Mouse (Mus musculus): ENCODE data around the gene Brd4. TPM values are rescaled to one million over a fixed set of nuclear protein-coding genes. Genes with fewer than 3 reads are reported as not detected.

The Brd4 gene
- polyA plus RNA-seq, 1 experiment from 2014 or later = 91.5 TPM

DNA sequence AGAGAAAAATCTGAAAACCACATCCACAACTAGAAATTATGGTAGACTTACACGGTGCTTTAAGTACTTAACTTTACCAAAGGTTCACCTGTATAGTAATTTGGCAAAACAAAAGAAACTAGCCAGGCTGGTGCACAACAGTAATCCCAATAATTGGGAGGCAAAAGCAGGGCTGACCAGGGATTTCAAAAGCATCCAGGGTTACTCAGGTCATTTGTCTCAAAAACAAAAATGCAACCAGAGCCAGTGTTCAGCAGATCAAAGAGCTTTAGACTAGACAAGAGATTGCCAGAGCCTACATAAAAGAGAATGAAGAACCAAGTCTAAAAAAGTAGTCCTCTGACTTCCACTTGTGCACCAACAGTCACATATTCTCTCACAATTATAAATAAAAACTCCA, 7.3 kb downstream of the Brd4 start:
- H3K9me3 ChIP-seq = no peaks in the 10 kb centered on the region
- ATAC-seq (ENCODE audit: low FRiP score, low read depth) = no peak
- H3K4me2 ChIP-seq = no peak overlapping the region
- H3K9ac ChIP-seq = no peak overlapping the region
- H3K36me3 ChIP-seq = no peaks in the 10 kb centered on the region
- H3K4me1 ChIP-seq (replicated peaks) = peaks cover 17% of the 10 kb centered on the region
- 93% methylated on average over 1 of the region's 1 CpGs for WGBS
- H3K4me3 ChIP-seq = no peak overlapping the region
- no peak overlapping the region for H3K27ac ChIP-seq (replicated peaks)
- no peaks in the 10 kb centered on the region for H3K27me3 ChIP-seq

DNA sequence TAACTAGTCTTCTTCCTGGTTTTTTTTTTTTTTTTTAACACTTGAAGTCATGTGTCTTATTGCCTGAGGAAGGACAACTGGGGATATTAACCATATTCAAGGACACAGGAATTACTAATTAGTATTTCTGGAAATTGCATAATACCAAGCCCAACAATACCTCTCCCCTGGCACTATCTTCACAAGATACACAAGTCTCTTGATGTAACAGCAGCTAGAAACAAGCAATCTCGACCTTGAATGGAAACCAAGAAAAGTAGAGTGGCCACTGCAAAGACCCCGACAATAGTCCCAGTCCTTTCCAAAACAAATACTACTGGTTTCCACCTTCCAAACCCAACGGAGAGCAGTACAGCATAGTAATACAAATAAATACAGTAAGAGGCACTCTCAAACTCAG, 9.0 kb downstream of the Brd4 start:
- H3K4me3 ChIP-seq = no peak overlapping the region
- H3K4me1 ChIP-seq (replicated peaks) = peaks cover 8% of the 10 kb centered on the region; the same call in 1 of the 2 replicates
- H3K9ac ChIP-seq = no peak overlapping the region
- H3K4me2 ChIP-seq = no peak overlapping the region
- 81% methylated on average over 3 of the region's 3 CpGs for WGBS
- H3K27ac ChIP-seq (replicated peaks) = no peak overlapping the region
- no peak for ATAC-seq (ENCODE audit: low FRiP score, low read depth)
- H3K9me3 ChIP-seq = no peaks in the 10 kb centered on the region
- no peaks in the 10 kb centered on the region for H3K36me3 ChIP-seq
- H3K27me3 ChIP-seq = no peaks in the 10 kb centered on the region

DNA sequence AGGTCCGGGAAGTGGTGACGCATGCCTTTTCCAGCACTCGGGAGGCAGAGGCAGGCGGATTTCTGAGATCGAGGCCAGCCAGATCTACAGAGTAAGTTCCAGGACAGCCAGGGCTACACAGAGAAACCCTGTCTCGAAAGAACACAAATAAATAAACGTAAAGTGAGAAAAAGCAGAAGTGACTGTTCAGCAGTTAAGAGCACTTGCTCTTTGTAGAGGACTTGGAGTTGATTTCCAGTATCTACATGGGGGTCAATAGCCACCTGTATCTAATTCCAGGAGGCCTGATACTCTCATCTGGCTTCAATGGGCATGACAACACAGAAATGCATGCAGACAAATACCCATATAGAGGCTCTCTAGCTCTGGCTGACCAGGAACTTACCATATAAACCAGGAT, 15.4 kb downstream of the Brd4 start:
- Histone ChIP-seq H3K9ac (no peak overlapping the region), H3K9me3 (no peaks in the 10 kb centered on the region), H3K4me3 (no peak overlapping the region), H3K4me2 (no peak overlapping the region), H3K36me3 (no peaks in the 10 kb centered on the region), H3K27me3 (no peaks in the 10 kb centered on the region), H3K27ac (replicated peaks) (no peak overlapping the region), H3K4me1 (replicated peaks) (peaks cover 18% of the 10 kb centered on the region)
- ATAC-seq (ENCODE audit: low FRiP score, low read depth) = no peak
- 93% methylated on average over 7 of the region's 7 CpGs for WGBS

DNA sequence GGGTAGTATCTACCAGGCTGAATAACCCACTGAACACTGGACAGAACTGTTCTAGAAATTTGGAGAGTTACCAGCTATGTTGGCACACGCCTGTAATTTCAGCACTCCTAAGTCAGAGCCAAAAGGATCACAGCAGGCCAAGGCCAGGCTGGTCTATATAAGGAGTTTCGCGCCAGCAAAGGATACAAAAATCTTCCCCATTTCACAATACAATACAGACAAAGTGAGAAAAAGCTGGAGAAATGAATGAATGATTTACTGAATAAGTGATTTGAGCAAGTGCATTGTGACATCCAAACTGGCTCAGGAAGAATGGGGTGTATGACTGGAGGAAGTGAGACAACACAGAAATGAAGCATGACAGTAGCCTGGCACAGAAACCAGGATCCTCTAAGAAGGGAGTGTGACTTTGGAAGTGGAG, 16.0 kb downstream of the Brd4 start:
- no peak for ATAC-seq (ENCODE audit: low FRiP score, low read depth)
- Histone ChIP-seq H3K36me3 (no peaks in the 10 kb centered on the region), H3K9ac (no peak overlapping the region), H3K27ac (replicated peaks) (no peak overlapping the region), H3K4me2 (no peak overlapping the region), H3K9me3 (no peaks in the 10 kb centered on the region), H3K4me1 (replicated peaks) (peaks cover 23% of the 10 kb centered on the region), H3K27me3 (no peaks in the 10 kb centered on the region), H3K4me3 (no peak overlapping the region)
- WGBS = 73% methylated on average over 3 of the region's 3 CpGs

GRCm38 (mm10) chr17:32268096-32268495, 16.4 kb downstream of the Brd4 start:
- Histone ChIP-seq H3K9me3 (no peaks in the 10 kb centered on the region), H3K36me3 (no peaks in the 10 kb centered on the region), H3K9ac (no peak overlapping the region), H3K27me3 (no peaks in the 10 kb centered on the region), H3K4me2 (no peak overlapping the region), H3K27ac (replicated peaks) (no peak overlapping the region), H3K4me3 (no peak overlapping the region), H3K4me1 (replicated peaks) (peaks cover 24% of the 10 kb centered on the region)
- WGBS = 48% methylated on average over 2 of the region's 2 CpGs
- no peak for ATAC-seq (ENCODE audit: low FRiP score, low read depth)

GRCm38 (mm10) chr17:32267617-32268016, 16.9 kb downstream of the Brd4 start:
- H3K4me1 ChIP-seq (replicated peaks) = peaks cover 28% of the 10 kb centered on the region
- 90% methylated on average over 1 of the region's 1 CpGs for WGBS
- H3K27ac ChIP-seq (replicated peaks) = no peak overlapping the region

DNA sequence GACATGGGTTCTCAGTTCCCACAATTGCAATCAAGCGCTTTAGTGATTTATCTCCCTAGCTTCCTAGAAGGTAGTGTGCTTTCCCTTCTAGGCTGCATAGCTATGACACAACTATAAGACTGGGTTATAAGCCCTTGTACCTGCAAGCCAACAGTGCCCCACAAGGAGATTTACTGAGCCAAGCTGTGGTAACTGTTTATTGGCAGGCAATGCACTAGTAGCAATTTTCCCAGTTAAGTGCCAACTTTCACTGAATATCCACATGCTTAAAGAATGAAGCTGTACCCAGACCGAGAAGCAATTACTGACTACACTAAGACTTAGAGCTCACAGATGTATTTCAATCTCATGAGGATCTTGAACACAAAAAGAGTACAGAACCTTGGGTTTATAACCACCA, 20.9 kb downstream of the Brd4 start:
- H3K36me3 ChIP-seq = no peaks in the 10 kb centered on the region
- no peak overlapping the region for H3K27ac ChIP-seq (replicated peaks)
- WGBS = 82% methylated on average over 2 of the region's 2 CpGs
- no peak for ATAC-seq (ENCODE audit: low FRiP score, low read depth)
- no peak overlapping the region for H3K4me3 ChIP-seq
- H3K9ac ChIP-seq = no peak overlapping the region
- H3K4me2 ChIP-seq = no peak overlapping the region
- no peaks in the 10 kb centered on the region for H3K27me3 ChIP-seq
- peaks cover 20% of the 10 kb centered on the region for H3K4me1 ChIP-seq (replicated peaks)
- no peaks in the 10 kb centered on the region for H3K9me3 ChIP-seq

More at GRCm38 (mm10) chr17:32267617-32268016, 16.9 kb downstream of the Brd4 start:
- ATAC-seq (ENCODE audit: low FRiP score, low read depth) = no peak
- Histone ChIP-seq H3K36me3 (no peaks in the 10 kb centered on the region), H3K9ac (no peak overlapping the region), H3K27me3 (no peaks in the 10 kb centered on the region), H3K4me3 (no peak overlapping the region), H3K9me3 (no peaks in the 10 kb centered on the region), H3K4me2 (no peak overlapping the region)

DNA sequence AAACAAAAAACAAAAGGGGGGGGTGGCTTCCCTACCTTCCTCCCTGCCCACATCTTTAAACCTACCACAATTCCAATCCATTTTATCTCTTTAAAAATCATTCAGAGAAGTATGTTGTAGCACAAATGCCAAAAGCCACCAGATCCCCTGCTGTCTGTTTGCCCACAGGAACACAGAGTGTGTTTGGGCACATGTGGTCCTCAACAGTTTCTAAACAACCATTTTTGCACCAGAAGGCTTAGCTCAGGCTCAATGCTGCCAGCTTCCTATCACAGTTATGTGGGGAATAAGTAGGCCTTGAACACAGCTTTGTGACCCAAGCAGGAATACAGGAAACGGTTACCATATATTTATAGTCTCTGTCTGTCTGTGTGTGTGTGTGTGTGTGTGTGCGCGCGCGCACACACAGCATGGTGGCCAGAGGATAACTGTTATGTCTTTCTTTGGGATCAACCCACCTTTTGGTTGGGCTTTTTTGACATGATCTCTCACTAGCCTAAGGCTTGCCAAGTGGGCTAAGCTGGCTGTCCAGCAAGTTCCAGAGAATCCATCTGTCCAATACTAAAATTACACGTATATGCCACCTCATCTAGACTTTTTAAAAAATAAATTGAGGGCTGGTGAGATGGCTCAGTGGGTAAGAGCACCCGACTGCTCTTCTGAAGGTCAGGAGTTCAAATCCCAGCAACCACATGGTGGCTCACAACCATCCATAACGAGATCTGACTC, 21.5 kb downstream of the Brd4 start:
- no peak; the same call in 1 of the 2 replicates for ATAC-seq (ENCODE audit: low FRiP score, low read depth)
- Histone ChIP-seq H3K27ac (replicated peaks) (no peak overlapping the region), H3K4me1 (replicated peaks) (peaks cover 16% of the 10 kb centered on the region), H3K9me3 (no peaks in the 10 kb centered on the region), H3K36me3 (no peaks in the 10 kb centered on the region), H3K27me3 (no peaks in the 10 kb centered on the region), H3K9ac (no peak overlapping the region), H3K4me3 (no peak overlapping the region), H3K4me2 (no peak overlapping the region)
- WGBS = 91% methylated on average over 8 of the region's 8 CpGs

GRCm38 (mm10) chr17:32258869-32259268, 25.7 kb downstream of the Brd4 start:
- 100% methylated on average over 2 of the region's 2 CpGs for WGBS
- ATAC-seq (ENCODE audit: low FRiP score, low read depth) = no peak
- no peak overlapping the region for H3K4me2 ChIP-seq

DNA sequence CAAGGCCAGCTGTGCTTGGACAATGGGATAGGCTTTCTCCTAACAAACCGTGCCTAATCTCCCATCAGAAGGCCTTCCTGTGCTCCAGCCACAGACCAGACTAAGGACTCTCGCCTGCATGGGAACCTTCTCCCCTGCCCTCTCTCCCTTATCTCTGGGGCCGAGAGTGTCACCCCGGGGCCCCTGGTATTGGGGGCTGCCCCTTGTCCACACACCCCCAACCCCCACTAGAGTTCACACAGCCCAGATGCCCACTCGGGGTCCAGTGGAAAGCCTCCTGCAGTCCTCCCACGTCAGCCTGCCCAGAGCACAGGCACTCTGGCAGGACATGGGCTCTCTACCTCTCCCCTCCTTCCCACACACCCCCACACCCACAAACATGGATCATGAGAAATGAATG, 26.6 kb downstream of the Brd4 start:
- no peak overlapping the region for H3K27ac ChIP-seq (replicated peaks)
- no peak overlapping the region for H3K4me2 ChIP-seq
- H3K4me1 ChIP-seq (replicated peaks) = peaks cover 7% of the 10 kb centered on the region
- H3K27me3 ChIP-seq = no peaks in the 10 kb centered on the region
- no peaks in the 10 kb centered on the region for H3K9me3 ChIP-seq
- H3K36me3 ChIP-seq = no peaks in the 10 kb centered on the region
- WGBS = 53% methylated on average over 6 of the region's 6 CpGs
- no peak overlapping the region for H3K4me3 ChIP-seq
- peak; percentile 46; the same call in 1 of the 2 replicates for ATAC-seq (ENCODE audit: low FRiP score, low read depth)
- no peak overlapping the region for H3K9ac ChIP-seq

More at GRCm38 (mm10) chr17:32258869-32259268, 25.7 kb downstream of the Brd4 start:
- Histone ChIP-seq H3K27me3 (no peaks in the 10 kb centered on the region), H3K27ac (replicated peaks) (no peak overlapping the region), H3K9me3 (no peaks in the 10 kb centered on the region), H3K4me1 (replicated peaks) (peaks cover 13% of the 10 kb centered on the region), H3K9ac (no peak overlapping the region), H3K36me3 (no peaks in the 10 kb centered on the region), H3K4me3 (no peak overlapping the region)

DNA sequence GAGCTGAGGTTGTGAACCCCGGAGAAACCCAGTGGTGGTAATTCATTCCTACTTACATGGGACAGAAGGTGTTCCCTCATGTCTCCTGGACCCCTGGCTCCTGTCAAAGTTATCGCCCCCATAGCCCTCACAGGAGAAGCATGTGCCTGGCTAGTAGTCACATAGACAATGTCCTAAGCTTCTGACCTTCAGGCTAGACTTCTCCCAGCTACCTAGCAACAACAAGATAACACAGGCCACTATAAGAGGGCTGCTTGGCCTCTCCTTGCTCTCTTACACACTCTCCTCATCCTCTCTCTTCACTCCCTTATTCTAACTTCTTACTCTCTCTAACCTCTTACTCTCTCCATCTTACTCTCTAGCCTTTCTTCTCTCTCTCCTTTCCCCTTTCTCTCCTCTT, 27.1 kb downstream of the Brd4 start:
- H3K9ac ChIP-seq = no peak overlapping the region
- no peaks in the 10 kb centered on the region for H3K27me3 ChIP-seq
- 93% methylated on average over 2 of the region's 2 CpGs for WGBS
- H3K4me2 ChIP-seq = no peak overlapping the region
- H3K4me3 ChIP-seq = no peak overlapping the region
- no peak overlapping the region for H3K27ac ChIP-seq (replicated peaks)
- no peaks in the 10 kb centered on the region for H3K9me3 ChIP-seq
- H3K4me1 ChIP-seq (replicated peaks) = peaks cover 5% of the 10 kb centered on the region; the same call in 1 of the 2 replicates
- no peak for ATAC-seq (ENCODE audit: low FRiP score, low read depth)
- no peaks in the 10 kb centered on the region for H3K36me3 ChIP-seq

DNA sequence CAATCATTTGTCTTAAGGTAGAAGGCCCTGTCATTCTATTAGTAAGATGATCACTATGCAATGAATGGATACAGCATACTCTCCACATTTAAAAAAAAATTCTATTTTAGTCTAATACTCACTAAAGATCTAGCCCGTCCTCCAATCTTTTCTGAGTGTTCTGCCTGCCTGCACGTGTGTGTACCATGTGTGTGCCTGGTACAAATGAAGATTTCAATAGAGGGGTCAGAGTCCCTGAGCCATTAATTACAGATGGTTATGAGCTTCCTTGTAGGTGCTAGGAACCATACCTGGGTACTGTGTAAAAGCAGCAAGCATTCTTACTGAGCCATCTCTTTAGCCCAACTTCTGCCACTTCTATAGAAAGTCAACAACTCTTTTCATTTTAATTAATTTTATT, 27.6 kb downstream of the Brd4 start:
- 87% methylated on average over 2 of the region's 2 CpGs for whole genome bisulfite sequencing
- no peak for ATAC-seq (ENCODE audit: low FRiP score, low read depth)
- no peaks in the 10 kb centered on the region for H3K27me3 ChIP-seq
- no peak overlapping the region for H3K4me2 ChIP-seq
- H3K9me3 ChIP-seq = no peaks in the 10 kb centered on the region
- no peaks in the 10 kb centered on the region for H3K36me3 ChIP-seq
- H3K4me1 ChIP-seq (replicated peaks) = peaks cover 5% of the 10 kb centered on the region; the same call in 1 of the 2 replicates
- H3K27ac ChIP-seq (replicated peaks) = no peak overlapping the region
- H3K4me3 ChIP-seq = no peak overlapping the region
- no peak overlapping the region for H3K9ac ChIP-seq

- Histone ChIP-seq H3K27ac (replicated peaks) (no peak overlapping the region), H3K4me2 (no peak overlapping the region), H3K36me3 (no peaks in the 10 kb centered on the region), H3K4me1 (replicated peaks) (peaks cover 4% of the 10 kb centered on the region; the same call in 1 of the 2 replicates), H3K27me3 (no peaks in the 10 kb centered on the region), H3K4me3 (no peak overlapping the region), H3K9ac (no peak overlapping the region), H3K9me3 (no peaks in the 10 kb centered on the region)
- WGBS = 80% methylated on average over 2 of the region's 2 CpGs
- no peak for ATAC-seq (ENCODE audit: low FRiP score, low read depth)
Measured at GRCm38 (mm10) chr17:32253261-32253660, 31.3 kb downstream of the Brd4 start.

Measured in hindbrain, embryonic 15.5 days (tissue).